Mouse (Mus musculus): ENCODE results near the gene Plaur. TPM values are rescaled to one million over a fixed set of nuclear protein-coding genes. Genes with fewer than 3 reads are reported as not detected.

Plaur gene
- polyA plus RNA-seq, 1 experiment from 2014 or later = 0.59 TPM

GRCm38 (mm10) chr7:24448782-24449517 is 13.3 kb upstream of the Plaur start:
- 62% methylated on average over 14 of the region's 14 CpGs for WGBS
- no peak overlapping the region for H3K9ac ChIP-seq
- no peaks in the 10 kb centered on the region for H3K4me1 ChIP-seq
- ATAC-seq (ENCODE audit: low FRiP score) = no peak
- H3K4me3 ChIP-seq = no peak overlapping the region
- no peaks in the 10 kb centered on the region for H3K9me3 ChIP-seq (replicated peaks)
- H3K4me2 ChIP-seq (replicated peaks) = no peak overlapping the region
- no peak overlapping the region for H3K27ac ChIP-seq
- H3K27me3 ChIP-seq = peaks cover 7% of the 10 kb centered on the region; the same call in 1 of the 2 replicates
- H3K36me3 ChIP-seq = no peaks in the 10 kb centered on the region

GRCm38 (mm10) chr7:24450585-24451017 is 11.7 kb upstream of the Plaur start:
- no peaks in the 10 kb centered on the region for H3K4me1 ChIP-seq
- no peaks in the 10 kb centered on the region for H3K9me3 ChIP-seq (replicated peaks)
- no peaks in the 10 kb centered on the region for H3K36me3 ChIP-seq
- no peak for ATAC-seq (ENCODE audit: low FRiP score)
- H3K9ac ChIP-seq = no peak overlapping the region
- H3K27ac ChIP-seq = no peak overlapping the region
- no peak overlapping the region for H3K4me3 ChIP-seq
- H3K27me3 ChIP-seq = peaks cover 7% of the 10 kb centered on the region; the same call in 1 of the 2 replicates
- WGBS = 64% methylated on average over 9 of the region's 9 CpGs
- no peak overlapping the region for H3K4me2 ChIP-seq (replicated peaks)

- Histone ChIP-seq H3K9me3 (replicated peaks) (no peaks in the 10 kb centered on the region), H3K27me3 (peaks cover 7% of the 10 kb centered on the region; the same call in 1 of the 2 replicates), H3K36me3 (no peaks in the 10 kb centered on the region), H3K9ac (no peak within 1 kb of the TSS), H3K27ac (no peak within 1 kb of the TSS), H3K4me3 (no peak within 1 kb of the TSS), H3K4me1 (no peaks in the 10 kb centered on the region), H3K4me2 (replicated peaks) (no peak within 1 kb of the TSS)
- ATAC-seq (ENCODE audit: low FRiP score) = no peak
- WGBS = 88% methylated on average over 9 of the region's 9 CpGs
Observed at GRCm38 (mm10) chr7:24451855-24452311, 10.4 kb upstream of the Plaur start, which contains the start of gene Irgc1. TSS of gene Irgc1 (minus strand) at chr7:24452297.

- no peaks in the 10 kb centered on the region for H3K4me1 ChIP-seq
- H3K4me3 ChIP-seq = no peak overlapping the region
- no peaks in the 10 kb centered on the region for H3K36me3 ChIP-seq
- no peak for ATAC-seq (ENCODE audit: low FRiP score)
- no peak overlapping the region for H3K27ac ChIP-seq
- H3K27me3 ChIP-seq = peaks cover 11% of the 10 kb centered on the region; the same call in 1 of the 2 replicates
- WGBS = 81% methylated on average over 2 of the region's 2 CpGs
- no peaks in the 10 kb centered on the region for H3K9me3 ChIP-seq (replicated peaks)
- H3K9ac ChIP-seq = no peak overlapping the region
- H3K4me2 ChIP-seq (replicated peaks) = no peak overlapping the region
Observed at GRCm38 (mm10) chr7:24454199-24454598, 8.1 kb upstream of the Plaur start.

GRCm38 (mm10) chr7:24455726-24456125 is 6.6 kb upstream of the Plaur start:
- no peak overlapping the region for H3K27ac ChIP-seq
- H3K4me2 ChIP-seq (replicated peaks) = no peak overlapping the region
- H3K4me1 ChIP-seq = no peaks in the 10 kb centered on the region
- no peak for ATAC-seq (ENCODE audit: low FRiP score)
- H3K9ac ChIP-seq = no peak overlapping the region
- 82% methylated on average over 5 of the region's 5 CpGs for WGBS
- no peaks in the 10 kb centered on the region for H3K9me3 ChIP-seq (replicated peaks)
- peaks cover 11% of the 10 kb centered on the region; the same call in 1 of the 2 replicates for H3K27me3 ChIP-seq
- H3K36me3 ChIP-seq = no peaks in the 10 kb centered on the region
- no peak overlapping the region for H3K4me3 ChIP-seq

GRCm38 (mm10) chr7:24457726-24458370 is 4.4 kb upstream of the Plaur start:
- Histone ChIP-seq H3K9me3 (replicated peaks) (no peaks in the 10 kb centered on the region; the same call in 1 of the 2 replicates), H3K4me1 (peaks cover 7% of the 10 kb centered on the region), H3K9ac (no peak overlapping the region), H3K4me3 (no peak overlapping the region), H3K27me3 (peaks cover 5% of the 10 kb centered on the region; the same call in 1 of the 2 replicates), H3K36me3 (no peaks in the 10 kb centered on the region), H3K4me2 (replicated peaks) (no peak overlapping the region), H3K27ac (no peak overlapping the region)
- ATAC-seq (ENCODE audit: low FRiP score) = no peak
- 69% methylated on average over 10 of the region's 10 CpGs for WGBS

- no peaks in the 10 kb centered on the region; the same call in 1 of the 2 replicates for H3K9me3 ChIP-seq (replicated peaks)
- H3K27me3 ChIP-seq = peaks cover 4% of the 10 kb centered on the region; the same call in 1 of the 2 replicates
- no peaks in the 10 kb centered on the region for H3K36me3 ChIP-seq
- H3K9ac ChIP-seq = no peak overlapping the region
- ATAC-seq (ENCODE audit: low FRiP score) = no peak
- no peak overlapping the region for H3K4me3 ChIP-seq
- WGBS = 82% methylated on average over 5 of the region's 5 CpGs
- no peak overlapping the region for H3K4me2 ChIP-seq (replicated peaks)
- H3K27ac ChIP-seq = no peak overlapping the region
- H3K4me1 ChIP-seq = peaks cover 11% of the 10 kb centered on the region
Observed at GRCm38 (mm10) chr7:24459440-24459839, 2.8 kb upstream of the Plaur start.

- WGBS = 63% methylated on average over 3 of the region's 3 CpGs
- Histone ChIP-seq H3K4me2 (replicated peaks) (no peak overlapping the region), H3K36me3 (no peaks in the 10 kb centered on the region), H3K27me3 (peaks cover 4% of the 10 kb centered on the region; the same call in 1 of the 2 replicates), H3K4me3 (no peak overlapping the region), H3K9me3 (replicated peaks) (no peaks in the 10 kb centered on the region; the same call in 1 of the 2 replicates), H3K4me1 (peaks cover 11% of the 10 kb centered on the region), H3K9ac (no peak overlapping the region), H3K27ac (no peak overlapping the region)
- no peak for ATAC-seq (ENCODE audit: low FRiP score)
Observed at GRCm38 (mm10) chr7:24459843-24460242, 2.4 kb upstream of the Plaur start.

GRCm38 (mm10) chr7:24461376-24462051 is 770 bp upstream of the Plaur start:
- WGBS = 74% methylated on average over 14 of the region's 14 CpGs
- H3K27me3 ChIP-seq = peaks cover 4% of the 10 kb centered on the region; the same call in 1 of the 2 replicates
- no peaks in the 10 kb centered on the region; the same call in 1 of the 2 replicates for H3K9me3 ChIP-seq (replicated peaks)
- ATAC-seq (ENCODE audit: low FRiP score) = no peak
- no peak overlapping the region for H3K4me2 ChIP-seq (replicated peaks)
- no peaks in the 10 kb centered on the region for H3K36me3 ChIP-seq
- H3K4me1 ChIP-seq = peaks cover 11% of the 10 kb centered on the region
- no peak overlapping the region for H3K4me3 ChIP-seq
- H3K27ac ChIP-seq = no peak overlapping the region
- H3K9ac ChIP-seq = no peak overlapping the region

GRCm38 (mm10) chr7:24466835-24467234 is 4.6 kb downstream of the Plaur start:
- Histone ChIP-seq H3K4me1 (peaks cover 11% of the 10 kb centered on the region), H3K9me3 (replicated peaks) (no peaks in the 10 kb centered on the region), H3K36me3 (no peaks in the 10 kb centered on the region), H3K27ac (no peak overlapping the region), H3K27me3 (no peaks in the 10 kb centered on the region), H3K4me3 (no peak overlapping the region), H3K4me2 (replicated peaks) (no peak overlapping the region), H3K9ac (no peak overlapping the region)
- WGBS = 92% methylated on average over 6 of the region's 6 CpGs
- no peak for ATAC-seq (ENCODE audit: low FRiP score)

- WGBS = 86% methylated on average over 5 of the region's 5 CpGs
- peaks cover 4% of the 10 kb centered on the region for H3K4me1 ChIP-seq
- H3K9me3 ChIP-seq (replicated peaks) = no peaks in the 10 kb centered on the region
- H3K4me2 ChIP-seq (replicated peaks) = no peak overlapping the region
- no peak for ATAC-seq (ENCODE audit: low FRiP score)
- no peaks in the 10 kb centered on the region for H3K36me3 ChIP-seq
- H3K9ac ChIP-seq = no peak overlapping the region
- no peaks in the 10 kb centered on the region for H3K27me3 ChIP-seq
- H3K27ac ChIP-seq = no peak overlapping the region
- H3K4me3 ChIP-seq = no peak overlapping the region
Observed at GRCm38 (mm10) chr7:24467886-24468285, 5.6 kb downstream of the Plaur start.

- H3K27ac ChIP-seq = no peak overlapping the region
- no peak for ATAC-seq (ENCODE audit: low FRiP score)
- no peak overlapping the region for H3K4me2 ChIP-seq (replicated peaks)
- no peak overlapping the region for H3K4me3 ChIP-seq
- WGBS = 79% methylated on average over 3 of the region's 3 CpGs
- H3K36me3 ChIP-seq = no peaks in the 10 kb centered on the region
- H3K27me3 ChIP-seq = no peaks in the 10 kb centered on the region
- H3K9ac ChIP-seq = no peak overlapping the region
- no peaks in the 10 kb centered on the region for H3K4me1 ChIP-seq
- H3K9me3 ChIP-seq (replicated peaks) = no peaks in the 10 kb centered on the region
Observed at GRCm38 (mm10) chr7:24469126-24469525, 6.8 kb downstream of the Plaur start.

All from hindbrain, embryonic 12.5 days (tissue).